Mouse (Mus musculus) layer of hippocampus, postnatal 25 days (tissue): ENCODE data around the gene Arfgap1. TPM values are rescaled to one million over a fixed set of nuclear protein-coding genes. Genes with fewer than 3 reads are reported as not detected.
A peak's percentile ranks its signal among the peaks of the same experiment; 100 is the strongest.

Source experiments
- DNase-seq, 2 experiments: peaks; one replicate each; pipeline ENCODE4 v3.0.0; 2022; ENCODE audit warnings: mixed read lengths in 2 of 2, low spot score in 1 of 2; ENCODE audit errors: extremely low spot score in 1 of 2
- total RNA-seq, 2 experiments: library from RNA; stranded (reverse); gene quantifications; 2 replicates each; pipeline ENCODE4 v1.2.3; 2021

Arfgap1 gene
- total RNA-seq, 2 experiments from 2014 or later, result 132 to 136 TPM

- no peak for DNase-seq
Observed at GRCm38 (mm10) chr2:180981133-180981532, 14.1 kb downstream of the Arfgap1 start.

GRCm38 (mm10) chr2:180985635-180986034 lies 18.6 kb downstream of the Arfgap1 start:
- no peak for DNase-seq

- no peak for DNase-seq
Observed at GRCm38 (mm10) chr2:180986449-180986848, 19.4 kb downstream of the Arfgap1 start, which contains the start of gene Col20a1. Col20a1 (plus strand) TSS chr2:180986535.

DNA sequence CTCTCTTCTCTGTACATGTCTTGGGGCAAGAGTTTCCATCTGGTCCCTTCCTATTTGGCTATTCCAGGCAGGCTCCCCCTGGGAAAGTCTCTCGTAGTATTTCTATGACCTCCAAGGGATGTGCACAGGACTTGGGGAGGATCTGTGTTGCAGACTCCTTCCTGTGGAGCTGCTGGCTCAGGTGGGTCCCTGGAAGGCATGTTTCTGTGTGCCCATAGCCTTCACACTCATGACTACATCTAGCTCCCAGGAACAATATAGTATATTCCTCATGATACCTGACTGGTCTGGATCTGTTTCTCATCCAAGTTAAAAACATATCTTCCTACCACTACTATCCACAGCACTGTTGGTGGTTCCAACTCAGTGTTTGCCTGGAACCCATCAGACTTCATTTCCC lies 20.0 kb downstream of the Arfgap1 start:
- DNase-seq, result no peak

DNA sequence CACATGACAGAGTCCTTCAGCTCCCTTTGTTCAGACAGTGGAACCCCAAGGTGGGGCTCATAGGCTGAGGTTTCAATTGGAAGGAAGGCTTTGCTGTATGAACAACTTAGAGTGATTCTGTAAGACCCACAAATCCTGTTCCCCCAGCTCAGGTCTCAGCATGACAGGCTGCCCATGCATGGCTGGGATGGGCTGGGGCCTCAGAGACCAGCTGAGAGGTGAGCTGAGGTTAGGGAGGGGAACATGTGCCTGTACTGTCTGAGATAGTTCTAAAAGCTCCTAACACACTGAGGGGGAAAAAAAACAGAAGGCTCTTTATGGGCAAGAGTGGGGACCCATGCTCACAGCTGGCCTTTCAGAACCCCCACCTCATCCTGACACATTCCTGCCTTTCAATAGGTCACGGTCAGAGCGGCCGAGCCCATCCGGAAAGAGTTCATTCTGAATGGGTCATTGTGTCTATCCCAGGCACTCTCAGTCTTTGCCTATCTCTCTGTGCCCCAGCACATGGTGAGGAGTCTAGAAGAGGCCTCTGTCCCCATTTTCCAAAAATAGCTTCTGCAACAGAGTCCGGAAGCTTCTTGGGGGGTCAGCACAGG lies 20.5 kb downstream of the Arfgap1 start:
- no peak for DNase-seq

DNA sequence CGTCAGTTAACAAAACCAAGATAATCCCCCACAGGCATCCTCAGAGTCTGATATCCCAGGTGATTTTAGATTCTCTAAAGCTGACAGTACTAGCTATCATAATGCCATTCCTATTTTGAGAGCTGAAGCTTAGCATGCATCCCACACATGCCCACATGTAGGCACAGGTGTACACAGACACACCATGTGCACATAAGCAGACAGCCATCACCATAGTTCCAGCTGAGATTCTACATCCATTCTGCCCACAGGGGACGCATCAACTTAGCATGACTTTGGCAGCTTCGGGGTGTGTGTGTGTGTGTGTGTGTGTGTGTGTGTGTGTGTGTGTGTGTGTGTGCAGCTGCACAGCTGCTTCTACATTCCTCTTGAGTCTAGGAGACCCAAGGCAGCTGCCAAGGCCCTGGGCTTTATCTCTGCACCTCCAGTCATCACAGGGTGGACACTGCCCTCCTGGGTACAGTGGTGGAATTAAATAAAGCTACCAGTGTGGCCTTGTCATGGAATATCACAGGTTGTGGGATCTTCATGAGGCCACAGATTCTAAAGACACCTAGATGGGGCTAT lies 21.4 kb downstream of the Arfgap1 start:
- no peak for DNase-seq

GRCm38 (mm10) chr2:180988948-180989347 lies 21.9 kb downstream of the Arfgap1 start:
- DNase-seq, result no peak

GRCm38 (mm10) chr2:180990347-180990746 lies 23.3 kb downstream of the Arfgap1 start:
- no peak for DNase-seq

- no peak for DNase-seq
Observed at GRCm38 (mm10) chr2:180994360-180994759, 27.3 kb downstream of the Arfgap1 start.

GRCm38 (mm10) chr2:180995457-180995856 lies 28.4 kb downstream of the Arfgap1 start:
- no peak for DNase-seq

DNA sequence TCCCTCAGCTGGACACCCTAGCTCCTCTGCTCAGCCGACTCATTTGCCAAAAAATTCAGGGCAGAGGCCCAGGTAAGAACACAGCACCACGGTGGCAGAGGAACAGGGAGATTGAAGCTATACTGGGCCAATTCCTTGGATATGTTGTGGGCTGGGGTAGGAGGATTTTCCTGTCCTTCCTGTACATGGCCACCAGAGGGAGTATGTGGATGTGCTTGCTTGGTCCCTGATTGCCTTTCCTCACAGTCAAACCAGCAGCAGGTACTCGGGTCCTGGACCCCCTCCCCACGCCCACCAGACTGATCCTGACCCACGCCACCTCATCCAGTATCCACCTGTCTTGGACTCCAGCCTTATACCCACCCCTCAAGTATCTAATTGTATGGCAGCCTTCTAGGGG lies 29.4 kb downstream of the Arfgap1 start:
- DNase-seq, result peak in 1 of 2 experiments; percentile 20

- no peak for DNase-seq
Observed at GRCm38 (mm10) chr2:180996905-180997304, 29.9 kb downstream of the Arfgap1 start.

- no peak for DNase-seq
Observed at GRCm38 (mm10) chr2:181007054-181007453, 40.0 kb downstream of the Arfgap1 start.

DNA sequence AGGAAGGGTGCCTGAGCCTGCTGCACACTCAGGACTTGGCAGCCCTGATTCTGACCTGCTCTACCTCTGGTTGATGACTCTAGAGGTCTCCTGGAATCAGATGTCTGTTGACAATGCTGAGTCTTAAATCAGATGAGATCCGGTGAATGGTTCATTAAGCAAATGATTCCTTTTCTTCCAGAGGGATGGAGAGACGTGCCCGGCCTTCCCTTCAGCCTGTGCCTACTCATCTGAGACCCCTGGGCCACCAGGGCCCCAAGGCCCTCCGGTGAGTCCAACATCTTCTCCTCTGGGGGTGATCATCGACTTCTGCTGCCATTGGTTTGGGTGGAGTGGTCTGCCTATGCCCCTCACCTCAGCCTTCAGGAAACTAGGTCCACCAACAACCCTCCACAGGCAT lies 41.3 kb downstream of the Arfgap1 start:
- no peak for DNase-seq

DNA sequence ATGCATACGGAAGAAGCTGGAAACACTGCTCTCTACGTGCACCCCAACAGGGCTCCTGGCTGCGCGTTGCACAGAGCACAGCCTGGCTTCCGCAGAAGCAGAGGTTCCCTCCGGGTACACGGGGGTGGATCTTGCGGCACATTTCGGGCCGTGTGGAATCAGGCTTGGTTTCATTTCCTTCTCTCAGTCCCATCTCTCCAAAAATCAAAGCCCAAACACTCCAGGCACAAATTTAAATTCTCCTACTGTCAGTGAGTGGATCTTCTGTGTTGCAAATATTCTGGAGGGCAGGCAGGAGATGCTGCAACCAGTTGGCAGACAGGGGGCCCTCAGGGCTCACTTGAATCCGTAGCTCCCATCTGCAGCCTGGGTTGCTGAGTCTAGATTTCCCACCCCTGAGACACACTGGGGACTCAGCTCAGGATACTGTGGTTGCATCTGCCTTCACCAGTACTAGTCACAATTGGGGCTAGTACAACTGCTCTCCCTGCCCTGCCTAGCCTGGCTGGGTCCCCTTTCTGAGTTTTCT lies 64.4 kb downstream of the Arfgap1 start:
- peak in 1 of 2 experiments; percentile 22 for DNase-seq

Other genes starting within 250 kb of the Arfgap1 start
- gene Slc17a9, start 242.0 kb upstream of the Arfgap1 start, total RNA-seq, result under 1 TPM; 0.12 to 0.52 TPM
- gene Bhlhe23, start 190.3 kb upstream of the Arfgap1 start, total RNA-seq, result not detected
- 10 to 100 TPM; 58.7 to 62.5 TPM for gene Ythdf1, start 46.3 kb upstream of the Arfgap1 start, total RNA-seq
- under 1 TPM in 1 of 2 experiments, not detected in 1; 0.22 TPM for gene Birc7, start 38.2 kb upstream of the Arfgap1 start, total RNA-seq
- gene Nkain4, start 12.5 kb upstream of the Arfgap1 start, total RNA-seq, result 10 to 100 TPM; 62.0 to 63.2 TPM
- 1 to 10 TPM; 1.3 to 3.0 TPM for gene Col20a1, start 19.3 kb downstream of the Arfgap1 start, total RNA-seq
- 10 to 100 TPM; 15.8 to 17.8 TPM for gene Chrna4, start 76.3 kb downstream of the Arfgap1 start, total RNA-seq
- gene Kcnq2, start 168.1 kb downstream of the Arfgap1 start, total RNA-seq, result 100 to 1,000 TPM; 277 to 291 TPM
- 1,000 to 10,000 TPM; 1,080 to 1,201 TPM for gene Eef1a2, start 189.8 kb downstream of the Arfgap1 start, total RNA-seq
- 100 to 1,000 TPM; 110 to 113 TPM for gene Ppdpf, start 220.0 kb downstream of the Arfgap1 start, total RNA-seq
- not detected for gene Ptk6, start 235.6 kb downstream of the Arfgap1 start, total RNA-seq
- under 1 TPM; 0.22 to 0.42 TPM for gene Srms, start 246.0 kb downstream of the Arfgap1 start, total RNA-seq